Mouse (Mus musculus) layer of hippocampus, adult 18-20 months (tissue): ENCODE measurements around the gene Ccr6. TPM values are rescaled to one million over a fixed set of nuclear protein-coding genes. Genes with fewer than 3 reads are reported as not detected.

Experiments used
- DNase-seq, 2 experiments: peaks; one replicate each; pipeline ENCODE4 v3.0.0; 2022; ENCODE audit warnings: low spot score in 2 of 2
- total RNA-seq, 2 experiments: library from RNA; stranded (reverse); gene quantifications; 2 replicates each; pipeline ENCODE4 v1.2.3; 2021

The Ccr6 gene
- total RNA-seq, 2 experiments from 2014 or later, result 0.47 TPM; not detected in 1

- peak; percentile 94 to 97 for DNase-seq
Measured at GRCm38 (mm10) chr17:8283526-8284253, 47.8 kb downstream of the Ccr6 start.

DNA sequence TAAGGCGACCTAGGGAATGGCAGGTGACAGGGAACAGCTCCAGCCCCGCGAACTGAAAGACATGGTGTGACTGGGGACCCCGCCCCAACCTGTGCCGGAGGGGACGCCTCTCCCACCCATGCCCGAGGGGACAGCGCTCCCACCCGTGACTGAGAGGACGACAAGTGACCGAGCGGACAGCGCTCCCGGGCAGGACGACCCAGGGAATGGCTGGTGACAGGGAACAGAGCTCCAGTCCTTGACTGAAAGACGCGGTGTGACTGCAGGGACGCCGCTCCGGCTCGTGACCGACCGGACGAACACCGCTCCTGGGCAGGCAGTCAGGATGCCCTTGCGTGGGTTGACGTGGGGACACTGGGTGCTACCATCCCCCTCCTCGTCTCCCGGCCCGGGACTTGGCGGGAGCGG, 48.4 kb downstream of the Ccr6 start:
- peak in 1 of 2 experiments; percentile 21 for DNase-seq

DNA sequence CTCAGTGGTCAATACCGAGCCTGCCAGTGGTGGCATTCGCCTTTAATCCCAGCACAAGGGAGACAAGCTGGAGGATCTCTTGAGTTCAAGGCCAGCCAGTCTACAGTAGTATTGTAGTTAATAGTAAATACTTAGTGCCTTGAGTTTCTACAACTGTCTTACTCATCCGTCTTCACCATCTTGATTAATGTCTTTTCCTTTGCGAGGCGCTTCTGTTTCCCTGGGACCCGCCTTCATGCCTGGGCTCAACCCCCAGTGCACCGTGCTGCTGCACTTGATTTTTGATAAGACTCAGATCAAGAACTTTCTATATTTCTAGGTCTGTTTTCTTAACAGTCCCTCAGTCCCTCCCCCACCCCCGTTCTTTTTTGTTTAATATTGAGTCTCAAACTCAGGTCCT, 49.2 kb downstream of the Ccr6 start:
- no peak for DNase-seq

GRCm38 (mm10) chr17:8286987-8287386, 51.1 kb downstream of the Ccr6 start:
- DNase-seq, result no peak

DNA sequence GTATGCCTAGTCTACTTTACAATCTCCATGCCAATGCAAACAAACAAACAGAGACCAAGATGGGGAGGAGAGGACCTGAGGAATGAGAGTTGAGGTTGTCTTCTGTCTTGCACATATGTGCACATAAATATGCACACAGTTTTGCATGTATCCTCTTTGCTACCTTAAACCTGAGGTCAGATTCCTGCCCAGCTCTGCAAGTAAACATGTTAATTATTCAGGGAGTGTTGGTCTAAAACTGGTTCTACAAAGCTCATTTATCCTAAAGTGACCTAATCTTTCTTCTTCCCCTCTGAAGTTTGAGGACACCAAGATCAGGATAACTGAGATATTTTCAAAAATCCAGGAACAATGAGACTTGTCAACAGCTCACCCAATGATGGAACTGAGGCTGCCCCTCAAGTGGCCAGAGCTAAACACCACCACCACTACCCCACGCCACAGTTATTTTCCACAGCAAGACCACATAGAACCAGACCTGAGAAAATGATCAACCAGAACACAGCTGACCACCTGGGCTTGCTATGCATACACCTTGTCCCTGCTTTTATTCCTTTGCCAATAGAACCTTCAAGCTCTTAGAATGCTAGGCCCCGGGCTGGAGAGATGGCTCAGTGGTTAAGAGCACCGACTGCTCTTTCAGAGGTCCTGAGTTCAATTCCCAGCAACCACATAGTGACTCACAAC, 54.3 kb downstream of the Ccr6 start:
- DNase-seq, result no peak

DNA sequence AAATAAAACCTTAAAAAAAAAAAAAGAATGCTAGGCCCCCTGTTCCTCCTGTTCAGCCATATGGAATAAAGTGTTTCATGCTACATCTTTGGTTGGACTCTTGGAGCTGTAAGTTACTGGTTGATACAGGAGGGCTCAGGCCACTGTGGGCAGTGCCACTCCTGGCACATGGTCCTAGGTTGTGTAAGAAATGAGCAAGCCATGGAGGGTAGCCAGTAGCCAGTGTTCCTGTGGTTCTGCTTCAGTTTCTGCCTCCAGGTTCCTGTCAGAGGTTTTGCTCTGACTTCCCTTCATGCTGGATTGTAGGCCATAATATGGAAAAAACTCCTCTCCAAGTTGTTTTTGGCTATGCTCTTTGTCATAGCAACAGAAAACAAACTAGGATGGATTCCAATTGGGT, 54.9 kb downstream of the Ccr6 start:
- no peak for DNase-seq

DNA sequence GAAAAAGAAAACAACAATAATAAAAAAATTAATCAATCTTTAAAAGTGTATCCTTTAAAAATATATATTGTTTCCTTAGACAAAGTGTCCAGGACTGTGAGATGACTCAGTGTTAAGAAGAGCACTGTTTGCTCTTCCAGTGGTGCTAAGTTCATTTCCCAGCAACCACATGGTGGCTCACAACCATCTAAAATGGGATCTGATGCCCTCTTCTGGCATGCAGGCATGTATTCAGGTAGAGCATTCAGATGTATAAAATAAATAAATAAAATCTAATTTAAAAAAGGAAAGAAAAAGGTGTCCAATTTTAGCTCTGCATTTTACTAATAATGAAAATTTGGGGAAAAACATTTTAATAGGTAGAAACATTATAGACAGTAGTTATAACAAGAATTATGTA, 60.0 kb downstream of the Ccr6 start:
- no peak for DNase-seq

DNA sequence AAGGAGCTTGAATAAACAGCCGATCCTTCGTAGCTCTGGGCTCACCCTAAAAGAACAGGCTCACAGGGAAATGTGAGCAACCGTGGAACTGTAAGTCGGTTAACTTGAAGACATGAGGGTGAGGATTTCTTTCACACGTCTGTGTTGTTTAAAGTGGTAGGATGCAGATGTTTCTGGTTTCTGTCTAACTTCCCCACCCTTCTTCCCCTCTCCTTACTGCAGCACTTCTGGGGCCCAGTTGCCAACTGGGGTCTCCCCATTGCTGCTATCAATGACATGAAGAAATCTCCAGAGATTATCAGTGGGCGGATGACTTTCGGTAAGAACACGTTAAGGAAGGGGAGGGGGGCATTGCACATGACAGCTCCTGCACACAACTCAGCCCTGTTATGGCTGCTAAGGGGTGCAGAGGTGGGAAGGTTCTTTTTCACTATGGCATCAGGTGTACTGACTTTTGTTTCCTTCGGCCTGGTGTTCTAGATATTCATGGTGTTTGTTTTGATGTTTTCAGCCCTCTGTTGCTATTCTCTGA, 60.5 kb downstream of the Ccr6 start:
- DNase-seq, result no peak

- DNase-seq, result no peak
Measured at GRCm38 (mm10) chr17:8297746-8298145, 61.9 kb downstream of the Ccr6 start.

DNA sequence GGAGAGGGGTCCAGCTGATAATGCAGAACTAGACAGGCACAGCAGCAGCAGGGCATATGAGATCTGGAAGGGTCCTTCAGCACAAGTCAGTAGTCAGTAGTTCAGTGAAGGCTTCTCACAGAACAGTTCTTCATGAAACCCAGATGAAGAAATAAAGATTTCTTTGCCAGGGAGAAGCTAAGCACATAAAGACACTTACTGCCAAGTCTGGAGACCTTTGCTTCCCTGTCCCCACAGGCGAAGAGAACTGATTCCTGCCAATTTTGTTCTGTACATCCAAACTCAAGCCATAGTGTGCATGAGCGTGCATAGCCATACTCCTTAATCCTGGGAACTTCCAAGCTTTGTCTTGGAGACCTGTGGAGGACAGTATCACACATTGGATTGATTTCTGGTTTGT, 62.4 kb downstream of the Ccr6 start:
- no peak for DNase-seq

GRCm38 (mm10) chr17:8299524-8299923, 63.7 kb downstream of the Ccr6 start:
- no peak for DNase-seq

DNA sequence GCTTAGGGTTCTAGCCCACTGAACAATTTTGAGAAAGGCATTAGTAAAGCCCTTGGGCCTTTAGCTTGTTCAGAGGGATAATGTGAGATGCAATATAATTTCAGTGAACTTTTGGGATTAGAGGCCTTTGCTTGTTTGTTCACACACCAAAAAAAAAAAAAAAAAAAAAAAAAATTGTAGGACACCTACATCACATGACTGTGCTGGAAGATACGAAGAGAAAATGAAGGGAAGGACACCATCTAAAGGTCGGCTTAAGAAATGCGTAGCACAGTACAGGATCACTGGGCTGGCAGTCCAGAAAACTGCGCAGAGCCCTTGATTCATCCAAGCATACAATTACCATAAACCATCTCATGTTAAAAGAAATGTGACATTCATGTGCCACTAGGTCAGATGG, 65.7 kb downstream of the Ccr6 start:
- no peak for DNase-seq

GRCm38 (mm10) chr17:8302772-8303438, 67.1 kb downstream of the Ccr6 start:
- DNase-seq, result no peak

GRCm38 (mm10) chr17:8303671-8304070, 67.8 kb downstream of the Ccr6 start:
- DNase-seq, result no peak

DNA sequence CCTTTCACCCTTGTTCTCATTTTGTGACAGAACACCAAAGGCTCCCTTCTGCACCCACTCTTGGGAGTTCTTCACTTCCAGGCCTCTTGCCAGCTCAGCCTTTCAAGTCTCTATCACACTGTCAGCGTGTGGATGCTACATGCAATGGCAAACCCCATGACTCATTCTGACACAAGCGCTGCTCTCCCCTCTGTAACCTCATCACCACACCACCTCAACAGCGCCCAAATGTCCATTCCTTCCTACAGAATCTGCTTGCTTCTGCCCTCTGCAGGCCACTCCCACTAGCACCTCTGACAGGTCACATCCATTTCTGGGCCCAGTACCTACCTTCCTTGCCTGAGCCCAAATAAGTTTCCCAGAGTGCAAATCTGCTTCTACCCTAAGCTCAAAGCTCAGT, 70.0 kb downstream of the Ccr6 start:
- no peak for DNase-seq

Other genes with a start within 250 kb of the Ccr6 start
- gene Gm49673, start 88.3 kb upstream of the Ccr6 start, total RNA-seq, result under 1 TPM; 0.13 to 0.22 TPM
- 1 to 10 TPM; 7.8 to 7.9 TPM for gene Rnaset2a, start 87.9 kb upstream of the Ccr6 start, total RNA-seq
- 10 to 100 TPM; 12.7 to 13.0 TPM for gene Fgfr1op, start 70.5 kb upstream of the Ccr6 start, total RNA-seq
- 100 to 1,000 TPM; 134 to 141 TPM for gene Mpc1, start 46.9 kb downstream of the Ccr6 start, total RNA-seq
- gene Sft2d1, start 75.1 kb downstream of the Ccr6 start, total RNA-seq, result 10 to 100 TPM; 52.1 to 53.9 TPM
- 10 to 100 TPM; 23.0 to 26.6 TPM for gene Prr18, start 101.4 kb downstream of the Ccr6 start, total RNA-seq
- gene T2, start 119.9 kb downstream of the Ccr6 start, total RNA-seq, result 1 to 10 TPM in 1 of 2 experiments, under 1 TPM in 1; 0.38 to 1.8 TPM
- gene T, start 198.4 kb downstream of the Ccr6 start, total RNA-seq, result not detected